Mouse (Mus musculus): ENCODE data around the gene Gga1.

The Gga1 gene

GRCm38 (mm10) chr15:78876991-78877809, at the start of gene Gga1:
Gga1 (plus strand) TSS chr15:78877190.
- DNase-seq (ENCODE audit: low spot score) = peak; percentile 94

DNA sequence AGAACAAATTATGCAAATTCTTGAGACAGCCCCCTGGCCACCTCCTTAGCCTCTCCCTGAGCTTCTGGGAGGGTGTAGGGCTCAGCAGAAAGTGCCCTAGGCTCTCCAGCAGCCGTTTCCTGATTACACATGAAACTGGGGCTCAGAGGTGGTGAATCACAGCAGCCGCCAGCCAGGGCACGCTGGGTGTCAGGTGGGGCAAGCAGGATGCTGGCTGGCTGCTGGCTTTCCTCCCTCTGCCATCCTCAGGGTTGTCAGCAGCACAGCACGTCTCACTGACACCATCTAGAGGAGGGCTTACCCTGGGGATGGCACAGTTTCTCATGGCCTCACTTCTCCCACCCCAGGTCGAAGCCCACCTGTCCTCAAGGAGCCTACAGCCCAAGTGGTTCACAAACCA, 48.7 kb upstream of the Gga1 start:
- DNase-seq (ENCODE audit: low spot score) = no peak

DNA sequence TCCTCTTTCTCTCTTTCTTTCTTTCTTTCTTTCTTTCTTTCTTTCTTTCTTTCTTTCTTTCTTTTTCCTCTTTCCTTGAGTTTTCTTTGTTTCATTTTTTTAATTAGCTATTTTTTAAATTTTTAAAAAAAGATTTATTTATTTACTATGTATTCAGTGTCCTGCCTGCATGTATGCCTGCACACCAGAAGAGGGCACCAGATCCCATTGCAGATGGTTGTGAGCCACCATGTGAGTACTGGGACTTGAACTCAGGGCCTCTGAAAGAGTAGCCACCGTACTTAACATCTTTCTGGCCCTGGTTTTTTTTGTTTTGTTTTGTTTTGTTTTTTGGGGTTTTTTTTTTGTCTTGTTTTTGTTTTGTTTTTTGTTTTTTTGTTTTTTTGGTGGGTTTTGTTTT, 47.4 kb upstream of the Gga1 start:
- DNase-seq (ENCODE audit: low spot score) = no peak

- DNase-seq (ENCODE audit: low spot score) = no peak
Measured at GRCm38 (mm10) chr15:78830742-78831719, 46.0 kb upstream of the Gga1 start.

- no peak for DNase-seq (ENCODE audit: low spot score)
Measured at GRCm38 (mm10) chr15:78831720-78832657, 45.0 kb upstream of the Gga1 start.

DNA sequence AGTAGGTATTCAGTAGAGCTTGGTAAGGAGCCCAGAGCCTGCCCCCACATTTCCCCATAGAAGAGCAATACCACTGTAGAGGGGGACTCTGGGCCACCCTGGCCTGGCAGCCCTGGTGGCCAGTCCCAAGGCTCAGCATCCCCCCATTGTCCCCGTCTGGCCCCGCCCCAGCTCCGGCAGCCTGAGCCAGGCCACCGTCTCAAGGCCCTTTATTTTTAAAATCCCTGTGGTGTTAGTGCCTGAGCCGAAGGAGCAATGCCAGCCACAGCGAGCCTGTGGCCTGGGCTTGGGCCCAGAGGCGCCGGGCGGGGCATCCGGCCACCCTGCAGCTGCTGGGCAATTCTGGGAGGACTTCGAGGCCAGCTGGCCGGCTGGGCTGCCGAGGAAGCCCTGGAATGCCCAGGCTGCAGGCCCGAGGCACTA, 44.3 kb upstream of the Gga1 start:
- no peak for DNase-seq (ENCODE audit: low spot score)

DNA sequence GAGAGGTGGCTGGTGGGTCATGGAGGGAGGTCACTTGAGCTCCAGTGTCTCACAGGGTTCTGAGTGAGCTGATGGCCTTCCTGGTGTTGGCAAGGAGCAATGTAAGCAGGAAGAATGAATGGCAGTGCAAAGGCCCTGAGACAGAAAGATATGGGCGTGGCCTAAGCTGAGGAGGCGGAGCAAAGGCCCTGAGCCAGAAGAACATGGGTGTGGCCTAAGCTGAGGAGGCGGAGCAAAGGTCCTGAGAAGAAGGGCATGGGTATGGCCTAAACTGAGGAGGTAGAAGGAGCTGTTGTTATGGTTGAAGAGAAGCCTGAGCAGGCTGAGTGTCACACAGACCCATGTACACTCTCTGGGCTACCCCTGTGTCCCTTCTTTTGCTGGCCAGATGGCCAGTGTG, 43.4 kb upstream of the Gga1 start:
- DNase-seq (ENCODE audit: low spot score) = no peak

- no peak for DNase-seq (ENCODE audit: low spot score)
Measured at GRCm38 (mm10) chr15:78834233-78835005, 42.6 kb upstream of the Gga1 start.

DNA sequence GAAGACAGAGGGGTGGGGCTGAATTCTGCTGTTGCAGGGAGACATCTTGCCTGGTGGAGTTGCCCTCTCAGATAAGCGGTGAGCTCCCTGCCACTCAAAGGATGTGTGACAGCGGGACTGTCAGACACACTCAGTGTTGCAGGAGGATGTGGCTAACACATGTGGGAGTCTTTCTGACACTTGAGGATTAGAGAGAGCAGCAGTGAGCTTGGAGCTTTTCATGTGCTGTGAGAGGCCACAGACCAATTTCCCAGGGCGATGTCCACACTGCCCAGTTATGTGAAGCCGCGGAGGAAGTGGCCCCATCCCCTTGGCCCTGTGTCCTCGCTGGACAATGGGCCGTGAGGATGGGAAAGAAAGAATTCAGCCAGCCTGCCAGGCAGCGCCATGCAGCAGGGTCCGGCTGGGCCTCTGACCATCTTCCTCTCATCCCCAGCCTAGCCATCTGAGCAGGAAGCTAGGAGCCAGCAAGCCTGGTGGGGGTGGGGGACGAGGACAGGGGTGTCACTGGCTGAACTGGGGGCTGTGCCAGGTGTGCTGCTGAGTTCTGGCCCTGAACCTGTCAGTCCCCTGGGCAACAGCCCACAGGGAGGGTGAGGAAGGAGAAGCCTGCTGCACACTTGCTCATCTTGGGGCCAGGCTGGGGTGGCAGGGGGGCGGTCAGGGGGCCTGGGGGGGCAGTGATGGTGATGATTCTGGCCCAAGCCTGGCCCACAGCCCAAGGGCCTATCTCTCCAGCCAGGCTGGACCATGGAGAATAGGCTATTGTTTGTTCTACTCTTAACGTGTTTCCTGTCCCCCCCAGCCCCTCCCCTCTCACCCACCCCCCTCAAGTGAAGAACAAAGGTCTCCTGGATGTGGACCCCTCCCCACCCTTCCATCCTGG, 41.5 kb upstream of the Gga1 start:
- DNase-seq (ENCODE audit: low spot score) = no peak

DNA sequence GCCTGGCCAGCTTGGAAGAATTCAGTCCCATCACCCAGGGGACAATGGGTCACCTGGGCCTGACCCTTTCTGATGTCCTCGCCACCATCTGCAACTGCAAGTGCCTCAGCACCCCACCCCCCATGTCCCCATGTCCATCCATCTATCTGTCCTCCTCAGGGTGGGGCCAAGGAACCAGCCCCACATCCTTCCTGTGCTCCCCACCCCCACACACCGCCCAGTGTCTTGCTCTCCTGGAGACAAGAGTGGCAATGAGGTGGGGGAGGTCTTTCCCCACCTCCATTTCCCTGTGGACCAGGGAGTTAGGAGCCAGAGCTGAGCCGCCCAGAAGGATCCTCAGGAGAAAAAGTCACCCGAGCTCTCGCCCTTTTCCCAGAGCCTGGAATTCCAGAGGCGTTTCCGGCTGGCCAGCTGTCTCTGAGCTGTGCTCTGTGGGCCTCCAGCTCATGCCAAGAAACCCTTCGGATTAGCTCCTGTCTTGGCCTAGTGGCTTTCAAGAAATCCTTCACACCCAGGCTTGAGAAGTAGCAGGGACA, 40.8 kb upstream of the Gga1 start:
- no peak for DNase-seq (ENCODE audit: low spot score)

- DNase-seq (ENCODE audit: low spot score) = no peak
Measured at GRCm38 (mm10) chr15:78839744-78840143, 37.2 kb upstream of the Gga1 start.

- DNase-seq (ENCODE audit: low spot score) = peak; percentile 47
Measured at GRCm38 (mm10) chr15:78840241-78840640, 36.7 kb upstream of the Gga1 start.

DNA sequence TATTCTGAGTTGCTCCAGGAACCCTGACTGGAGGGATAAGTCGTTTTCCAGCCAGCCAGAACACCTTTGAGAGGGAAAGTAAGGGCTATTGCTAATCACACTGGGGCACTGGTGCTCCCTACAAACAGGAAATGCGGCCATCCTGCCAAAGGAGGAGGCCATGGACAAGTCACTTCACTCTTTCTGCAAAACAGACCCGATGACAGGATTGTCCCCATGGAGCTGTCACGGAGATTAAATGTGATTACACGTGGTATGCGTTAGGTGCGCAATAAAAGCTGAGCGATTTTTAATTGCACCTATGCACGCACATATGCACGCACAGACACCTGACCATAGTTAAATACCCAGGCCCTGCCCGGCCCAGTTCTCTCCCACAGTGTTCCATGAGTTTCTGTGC, 36.2 kb upstream of the Gga1 start:
- DNase-seq (ENCODE audit: low spot score) = no peak

- DNase-seq (ENCODE audit: low spot score) = no peak
Measured at GRCm38 (mm10) chr15:78841161-78841790, 35.7 kb upstream of the Gga1 start.

DNA sequence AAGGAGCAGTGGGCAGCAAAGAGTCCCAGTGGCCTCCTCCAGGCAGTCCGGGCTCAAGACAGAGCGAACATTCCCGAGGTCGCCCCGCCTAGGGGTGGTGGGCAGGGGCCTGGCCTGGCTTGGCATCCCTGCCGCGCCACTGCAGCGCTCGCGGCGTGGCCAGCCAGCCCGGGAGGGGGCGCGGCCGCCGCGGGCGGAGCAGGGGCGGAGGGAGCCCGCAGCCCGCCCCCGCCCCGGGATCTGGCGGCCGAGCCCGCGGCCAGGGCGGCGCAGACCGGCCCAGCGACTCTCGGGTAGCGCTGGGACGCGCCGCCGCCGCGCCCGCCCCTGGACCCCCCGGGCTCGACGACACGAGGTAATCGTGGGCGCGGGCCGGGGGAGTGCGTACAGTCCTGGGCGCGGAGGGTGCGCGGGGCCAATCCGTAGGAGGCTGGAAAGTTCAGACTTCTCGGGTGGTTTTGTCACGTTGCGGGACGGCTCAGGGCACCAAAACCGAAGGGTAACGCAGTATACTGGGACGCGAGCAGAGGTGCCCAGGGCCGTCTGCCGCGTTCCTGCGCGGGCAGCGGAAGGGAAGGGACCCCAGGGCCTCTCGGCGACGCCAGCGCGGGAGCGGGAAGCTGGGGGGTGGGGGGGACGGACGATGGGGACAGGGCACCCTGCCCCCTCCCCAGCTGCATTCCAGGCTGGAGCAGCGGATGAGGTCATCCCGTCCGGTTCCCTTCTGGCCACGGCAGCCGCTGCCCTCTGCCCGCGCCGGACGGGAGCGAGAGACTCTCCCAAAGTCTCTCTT, 34.4 kb upstream of the Gga1 start, which contains the start of gene Cdc42ep1:
Cdc42ep1 (plus strand) TSS at position 254 of the 793 bp plus-strand sequence.
- DNase-seq (ENCODE audit: low spot score) = peak; percentile 63

DNA sequence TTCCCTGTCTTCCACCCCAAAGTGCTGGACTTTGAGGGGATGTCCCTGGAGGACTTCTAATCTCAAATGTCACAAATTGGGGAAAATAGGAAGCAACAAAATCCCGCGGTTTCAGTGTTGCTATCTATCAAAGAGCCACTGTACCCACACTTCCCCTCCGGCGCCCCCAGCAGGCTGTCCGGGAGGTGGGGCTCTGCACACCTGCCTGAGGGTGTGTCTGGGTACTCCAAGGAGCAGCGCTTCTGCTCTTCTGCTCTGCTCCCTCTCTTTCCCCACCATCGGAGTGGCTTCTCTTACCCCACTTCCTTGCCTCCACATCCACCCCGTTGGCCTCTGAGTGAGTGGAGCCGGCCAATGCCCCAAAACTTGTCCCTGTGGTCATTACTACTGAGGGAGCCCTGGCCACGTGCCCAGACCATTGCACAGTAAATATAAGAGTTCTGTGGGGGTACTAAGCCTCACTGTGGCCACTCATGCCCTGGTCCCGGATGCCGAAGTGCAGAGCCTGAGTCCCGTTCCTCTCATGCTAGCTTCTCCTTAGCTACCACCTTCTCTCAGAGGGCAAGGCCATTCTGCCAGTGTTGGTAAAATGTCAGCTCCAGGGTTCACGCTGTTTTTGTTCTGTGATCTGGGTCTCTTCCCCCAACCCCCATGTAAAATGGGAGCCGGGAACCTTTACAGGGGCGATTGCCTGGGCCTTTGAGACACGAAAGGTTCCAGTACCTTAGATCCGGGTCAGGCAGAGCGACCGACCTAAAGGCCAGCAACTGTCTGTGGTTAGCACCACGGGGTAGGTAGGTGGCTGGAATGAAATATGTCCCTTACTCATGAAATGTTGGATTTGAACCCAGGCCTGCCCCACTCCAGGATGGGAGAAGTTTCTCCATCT, 33.2 kb upstream of the Gga1 start:
- DNase-seq (ENCODE audit: low spot score) = no peak

GRCm38 (mm10) chr15:78844791-78845190, 32.2 kb upstream of the Gga1 start:
- peak; percentile 75 for DNase-seq (ENCODE audit: low spot score)
